Mouse (Mus musculus) T-cell, adult 2 months (primary cell): ENCODE results near the gene 1700123O20Rik.

Experiments used
- DNase-seq: peaks from one replicate; pipeline ENCODE4 v3.0.0; 2022; ENCODE audit warnings: low spot score

1700123O20Rik gene

DNA sequence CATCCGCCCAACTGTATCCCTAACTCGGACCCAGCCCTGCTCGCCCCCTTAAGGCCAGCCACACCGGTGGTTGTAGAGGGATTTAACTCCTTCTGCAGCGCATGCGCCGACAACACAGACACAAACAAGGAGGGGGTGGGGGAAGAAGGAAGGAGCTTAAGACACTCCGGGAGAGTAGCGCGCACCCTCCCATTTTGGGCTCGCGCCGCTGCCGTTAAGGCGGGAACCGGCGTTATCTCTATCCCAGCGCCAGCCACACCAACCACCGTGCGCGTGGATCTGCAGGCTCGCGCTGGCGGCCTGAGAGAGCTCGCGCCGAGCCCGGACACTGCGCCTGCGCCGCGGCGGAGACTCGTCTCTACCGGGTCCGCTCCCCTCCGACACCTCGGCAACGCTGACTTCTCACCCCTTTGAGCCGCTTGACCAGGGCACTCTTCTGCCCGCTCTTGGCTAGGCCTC lies at the start of gene 1700123O20Rik:
Gene 1700123O20Rik, plus strand, starts transcription at position 154 of the 459 bp plus-strand sequence.
- DNase-seq: no peak

DNA sequence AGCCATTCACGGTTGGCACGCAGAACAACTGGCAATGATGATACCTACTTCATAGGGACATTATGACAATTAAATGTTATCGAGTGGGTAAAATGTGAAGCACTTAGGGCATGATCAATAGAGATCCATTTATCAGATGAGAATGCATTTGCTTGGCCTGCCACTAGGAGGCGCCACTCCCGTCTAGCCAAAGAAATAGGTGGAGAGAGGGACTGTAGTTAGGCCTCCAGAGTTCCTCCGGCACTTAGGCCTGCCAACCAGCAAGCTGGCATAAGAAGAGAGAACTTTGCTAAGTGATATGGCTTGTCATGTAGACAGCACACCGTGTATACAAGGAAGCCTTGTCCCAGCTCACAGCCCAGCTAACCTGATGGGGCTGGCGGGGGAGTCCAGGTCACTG lies 49.1 kb upstream of the 1700123O20Rik start:
- peak; percentile 57 for DNase-seq

GRCm38 (mm10) chr14:54638210-54638609 lies 47.8 kb upstream of the 1700123O20Rik start:
- DNase-seq: no peak

- DNase-seq: no peak
Measured at GRCm38 (mm10) chr14:54640121-54640520, 45.9 kb upstream of the 1700123O20Rik start.

GRCm38 (mm10) chr14:54640946-54641304 lies 45.1 kb upstream of the 1700123O20Rik start, which contains the start of gene Gm17606:
Gene Gm17606, plus strand, starts transcription at chr14:54640952.
- DNase-seq: no peak

GRCm38 (mm10) chr14:54641305-54641969 lies 44.6 kb upstream of the 1700123O20Rik start, which contains the start of gene Cdh24:
Gene Cdh24, minus strand, starts transcription at chr14:54641364.
- peak; percentile 88 for DNase-seq

GRCm38 (mm10) chr14:54642224-54642944 lies 43.6 kb upstream of the 1700123O20Rik start:
- no peak for DNase-seq

- DNase-seq: no peak
Measured at GRCm38 (mm10) chr14:54643011-54643410, 43.0 kb upstream of the 1700123O20Rik start.

DNA sequence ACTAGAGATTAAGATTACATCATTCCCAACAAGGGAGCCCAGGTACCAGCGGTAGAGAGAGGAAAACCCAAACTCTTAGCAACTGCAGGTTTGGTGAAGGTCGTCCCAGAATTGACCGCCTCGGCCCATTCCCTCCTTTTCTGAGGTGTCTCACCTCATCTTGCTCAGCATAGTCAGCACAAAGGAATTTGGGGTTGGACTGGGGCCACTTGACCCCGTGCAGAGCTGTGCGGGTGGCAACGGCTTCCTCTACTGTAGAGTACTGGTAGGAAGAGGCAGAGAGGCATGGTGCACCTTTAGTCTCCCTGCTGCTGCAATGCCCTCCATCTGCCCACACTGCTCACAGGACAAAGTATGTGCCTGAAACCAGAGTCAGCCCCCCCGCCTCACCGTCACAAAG lies 41.7 kb upstream of the 1700123O20Rik start:
- DNase-seq: no peak

DNA sequence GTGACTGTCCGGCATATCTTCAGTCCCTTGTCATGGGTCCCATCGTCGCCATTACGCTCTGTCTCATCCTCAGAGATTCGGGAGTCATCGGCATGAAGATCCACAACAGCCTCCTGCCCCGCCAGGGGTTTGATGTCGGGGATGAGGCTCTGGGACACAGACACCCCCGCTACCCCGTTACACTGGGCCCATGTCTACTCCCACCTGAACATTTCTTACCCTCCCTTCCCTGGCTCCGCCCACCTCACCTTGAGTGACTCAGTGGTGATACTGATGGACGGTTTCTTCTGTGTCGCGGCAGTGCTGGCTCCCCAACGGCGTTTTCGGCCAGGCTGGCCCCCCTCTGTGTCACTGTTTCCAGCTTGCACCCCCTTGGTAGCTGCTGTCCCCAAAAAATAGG lies 39.6 kb upstream of the 1700123O20Rik start:
- no peak for DNase-seq

GRCm38 (mm10) chr14:54646898-54647636 lies 38.9 kb upstream of the 1700123O20Rik start:
- no peak for DNase-seq

GRCm38 (mm10) chr14:54647900-54648299 lies 38.1 kb upstream of the 1700123O20Rik start:
- no peak for DNase-seq

- DNase-seq: peak; percentile 85
Measured at GRCm38 (mm10) chr14:54650621-54651454, 35.2 kb upstream of the 1700123O20Rik start.

DNA sequence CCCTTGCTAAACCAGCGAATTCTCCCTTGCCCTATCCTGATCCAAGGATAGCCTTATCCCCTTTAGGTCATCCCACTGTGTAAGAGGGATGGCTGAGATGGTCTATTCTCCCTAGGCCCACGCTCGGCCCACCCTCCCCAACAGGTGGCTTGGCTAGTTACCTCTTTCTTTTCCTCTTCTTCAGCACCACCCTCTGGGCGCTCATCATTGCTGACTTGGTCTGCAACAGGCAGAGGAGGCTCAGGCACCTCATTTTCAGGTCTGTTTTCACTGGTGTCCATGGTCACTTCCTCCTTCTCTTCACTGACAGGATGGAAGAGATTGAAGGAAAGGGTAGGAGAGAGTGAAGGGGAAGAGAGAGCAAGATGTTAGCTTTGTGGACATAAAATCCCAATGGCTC lies 34.5 kb upstream of the 1700123O20Rik start:
- DNase-seq: no peak

DNA sequence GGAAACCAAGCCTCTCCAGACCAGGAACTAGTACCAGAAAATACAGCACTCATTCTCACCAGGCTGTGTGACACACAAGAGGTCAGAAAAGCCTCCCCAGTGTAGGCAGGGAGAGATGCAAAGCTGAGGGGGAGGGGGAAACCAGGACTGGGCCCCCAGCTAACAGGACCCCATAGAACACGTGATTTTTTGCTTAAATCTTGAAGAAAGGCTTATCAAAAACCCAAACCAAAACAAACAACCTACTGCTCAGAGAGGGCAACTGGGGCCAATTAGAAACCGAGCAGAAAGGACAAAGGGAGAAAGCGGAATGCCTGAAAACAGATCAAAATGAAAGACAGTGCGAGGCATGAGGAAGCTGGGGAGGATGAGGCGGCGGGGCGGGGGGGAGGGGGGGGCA lies 33.2 kb upstream of the 1700123O20Rik start:
- DNase-seq: no peak

- peak; percentile 81 for DNase-seq
Measured at GRCm38 (mm10) chr14:54653496-54653895, 32.5 kb upstream of the 1700123O20Rik start.

GRCm38 (mm10) chr14:54660009-54660408 lies 26.0 kb upstream of the 1700123O20Rik start:
- peak; percentile 28 for DNase-seq

DNA sequence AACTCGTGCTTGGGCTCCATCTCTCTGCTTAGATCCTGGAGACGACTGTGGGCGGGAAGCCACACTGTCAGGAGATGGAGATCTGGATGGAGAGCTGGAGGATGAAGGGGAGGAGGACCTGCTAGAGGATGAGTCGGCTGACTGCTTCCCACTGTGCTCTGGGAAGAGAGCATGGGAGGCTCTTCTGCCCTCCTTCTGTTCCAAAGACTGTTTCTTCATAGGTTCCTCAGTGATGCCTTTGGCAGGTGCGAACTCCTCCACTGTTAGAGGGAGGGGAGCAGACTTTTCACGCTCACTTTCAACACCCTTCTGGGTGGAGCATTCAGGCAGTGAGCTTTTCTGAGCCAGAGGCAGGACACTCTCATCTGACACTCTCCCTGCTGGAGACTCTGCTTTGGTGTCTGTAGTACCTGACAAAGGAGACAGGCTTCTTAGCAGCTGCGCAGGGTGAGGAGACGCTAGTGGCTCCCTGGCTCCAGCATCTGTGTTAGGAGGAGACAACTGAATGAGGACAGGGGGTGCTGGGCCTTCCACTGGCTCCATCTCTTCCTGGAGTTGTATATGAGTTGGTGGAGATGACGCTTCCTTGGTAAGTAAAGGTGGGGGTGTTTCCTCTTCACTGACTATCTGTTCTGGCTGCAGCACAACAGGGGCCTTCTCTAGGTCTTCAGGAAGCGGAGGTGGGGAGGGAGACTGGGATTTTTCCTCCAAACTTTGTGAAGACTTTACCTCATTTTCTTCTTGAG lies 21.4 kb upstream of the 1700123O20Rik start:
- DNase-seq: no peak

GRCm38 (mm10) chr14:54669381-54669780 lies 16.6 kb upstream of the 1700123O20Rik start:
- peak; percentile 54 for DNase-seq

GRCm38 (mm10) chr14:54674317-54674716 lies 11.7 kb upstream of the 1700123O20Rik start:
- DNase-seq: no peak

- no peak for DNase-seq
Measured at GRCm38 (mm10) chr14:54676290-54676689, 9.7 kb upstream of the 1700123O20Rik start.
